Mouse (Mus musculus): ENCODE results near the gene Gm49027. TPM values are rescaled to one million over a fixed set of nuclear protein-coding genes. Genes with fewer than 3 reads are reported as not detected.
A peak's percentile ranks its signal among the peaks of the same experiment; 100 is the strongest.

Gene Gm49027
- polyA plus RNA-seq, 1 experiment from 2014 or later: 0.55 TPM

DNA sequence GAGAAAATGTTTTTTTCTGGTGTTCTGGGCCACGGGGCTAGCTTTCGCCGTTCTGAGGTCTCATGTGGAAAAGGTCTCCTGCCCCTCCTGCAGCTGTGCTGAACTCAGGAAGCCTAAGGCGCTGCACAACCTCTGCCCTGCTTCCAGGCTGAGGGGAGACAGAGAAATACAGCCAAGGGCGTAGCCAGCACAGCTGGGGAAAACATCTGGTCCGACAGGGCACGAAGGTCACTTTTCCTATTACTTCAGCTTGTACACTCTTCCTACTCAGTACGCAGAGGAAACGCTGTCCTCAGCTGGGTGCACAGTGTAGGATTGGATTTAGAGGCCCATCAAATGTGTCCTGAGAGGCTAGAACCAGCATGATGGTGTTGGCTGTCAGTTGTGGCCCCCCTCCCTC lies 35.4 kb downstream of the Gm49027 start:
- Histone ChIP-seq H3K4me3 (ENCODE audit: low read depth, low read length) (no peak overlapping the region), H3K27ac (replicated peaks; ENCODE audit: low read depth, low read length) (no peak overlapping the region), H3K4me2 (ENCODE audit: low read depth, severe bottlenecking) (no peak overlapping the region), H3K4me1 (ENCODE audit: control insufficient read depth, insufficient read depth, low read length) (peaks cover 11% of the 10 kb centered on the region), H3K9me3 (ENCODE audit: control insufficient read depth, low read length) (no peaks in the 10 kb centered on the region), H3K9ac (ENCODE audit: low read length) (no peak overlapping the region), H3K36me3 (ENCODE audit: control insufficient read depth, insufficient read depth, low read length) (no peaks in the 10 kb centered on the region), H3K27me3 (ENCODE audit: control insufficient read depth, insufficient read depth, low read length) (no peaks in the 10 kb centered on the region)
- no peak for ATAC-seq (ENCODE audit: insufficient number of reproducible peaks, low FRiP score, low TSS enrichment, low read depth)
- 32% methylated on average over 9 of the region's 9 CpGs for WGBS
- peak; percentile 42 for DNase-seq (ENCODE audit: low spot score)

DNA sequence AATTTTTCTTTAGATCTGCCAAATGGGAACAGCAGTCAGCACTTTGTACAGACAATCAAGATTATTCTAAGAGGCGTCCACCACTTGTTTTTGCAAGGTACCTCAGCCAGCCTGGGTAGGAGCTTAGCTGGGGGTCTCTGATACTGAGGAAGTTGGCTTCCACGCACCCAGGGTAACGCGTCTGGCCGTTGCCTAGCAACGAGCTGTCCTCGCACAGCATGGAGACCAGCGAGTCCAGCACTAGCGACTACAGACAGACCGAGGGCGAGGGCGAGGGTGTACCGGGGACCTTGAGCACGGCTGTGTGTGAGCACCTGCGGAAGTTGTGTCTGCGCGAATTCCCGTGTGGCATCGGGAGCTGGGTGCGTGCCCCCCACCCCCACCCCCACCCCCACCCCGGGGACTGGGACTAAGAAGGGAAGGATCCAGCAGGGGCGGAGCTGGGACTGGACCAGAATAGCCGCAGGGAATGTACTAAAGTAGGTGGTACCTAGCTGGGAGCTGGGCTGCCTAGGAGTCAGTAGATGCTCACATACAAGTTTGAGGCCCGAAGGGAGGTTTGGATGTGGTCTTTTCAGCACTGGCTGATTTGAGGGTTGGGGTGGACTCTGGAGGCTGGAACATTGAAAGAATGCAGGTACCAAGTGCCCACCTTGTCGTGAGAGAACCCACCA lies 36.0 kb downstream of the Gm49027 start, which contains the start of the genes Lrrc43 and Il31:
TSS of gene Lrrc43 (plus strand) at position 194 of the 674 bp plus-strand sequence.
TSS of gene Il31 (minus strand) at position 378 of the 674 bp plus-strand sequence.
- ATAC-seq (ENCODE audit: insufficient number of reproducible peaks, low FRiP score, low TSS enrichment, low read depth) (peak; percentile 54; the same call in 1 of the 2 replicates), DNase-seq (ENCODE audit: low spot score) (peak; percentile 61)
- no peaks in the 10 kb centered on the region for H3K9me3 ChIP-seq (ENCODE audit: control insufficient read depth, low read length)
- 9% methylated on average over 25 of the region's 25 CpGs for WGBS
- H3K4me1 ChIP-seq (ENCODE audit: control insufficient read depth, insufficient read depth, low read length): peaks cover 11% of the 10 kb centered on the region
- H3K36me3 ChIP-seq (ENCODE audit: control insufficient read depth, insufficient read depth, low read length): no peaks in the 10 kb centered on the region
- no peaks in the 10 kb centered on the region for H3K27me3 ChIP-seq (ENCODE audit: control insufficient read depth, insufficient read depth, low read length)
- H3K27ac ChIP-seq (replicated peaks; ENCODE audit: low read depth, low read length): no peak within 1 kb of the TSS
- H3K9ac ChIP-seq (ENCODE audit: low read length): no peak within 1 kb of the TSS
- H3K4me3 ChIP-seq (ENCODE audit: low read depth, low read length): 0 out of 2 replicates have a peak within 1 kb of the TSS, but pooled peaks have one; percentile 5
- peak within 1 kb of the TSS; percentile 41 for H3K4me2 ChIP-seq (ENCODE audit: low read depth, severe bottlenecking)

DNA sequence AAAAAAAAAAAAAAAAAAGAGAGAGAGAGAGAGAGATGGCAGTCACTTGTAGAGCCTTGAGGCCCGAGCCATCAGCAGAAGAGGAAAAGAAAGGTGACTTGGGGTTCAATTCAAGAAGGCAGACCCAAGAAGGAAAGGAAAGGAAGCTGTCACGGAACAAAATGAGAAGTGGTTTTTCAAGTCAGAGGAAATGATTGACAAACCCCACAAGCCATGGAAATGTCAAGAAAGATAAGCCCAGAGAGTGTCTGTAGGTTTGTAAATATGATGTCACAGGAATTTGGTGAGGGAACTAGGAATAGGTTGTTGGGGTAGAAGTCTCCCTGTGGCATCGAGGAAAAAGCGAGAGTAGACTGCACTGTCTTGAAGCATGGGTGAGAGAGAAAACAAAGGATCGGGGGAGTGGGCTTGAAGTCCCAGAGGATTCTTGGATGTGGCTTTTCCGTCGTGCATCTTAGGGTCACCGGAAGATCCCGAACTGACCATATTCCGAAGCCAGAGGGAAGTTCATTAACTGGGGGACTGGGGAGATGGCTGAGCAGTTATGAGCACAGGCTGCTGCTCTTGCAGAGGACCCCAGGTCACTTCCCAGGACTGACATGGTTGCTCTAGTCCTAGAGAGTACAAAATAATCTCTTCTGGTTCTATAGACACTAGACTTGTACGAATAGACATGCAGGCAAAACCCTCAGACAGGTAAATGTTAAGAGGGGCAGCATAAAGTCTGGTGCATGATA lies 37.5 kb downstream of the Gm49027 start:
- Histone ChIP-seq H3K36me3 (ENCODE audit: control insufficient read depth, insufficient read depth, low read length) (no peaks in the 10 kb centered on the region), H3K9ac (ENCODE audit: low read length) (no peak overlapping the region), H3K4me2 (ENCODE audit: low read depth, severe bottlenecking) (no peak overlapping the region), H3K4me1 (ENCODE audit: control insufficient read depth, insufficient read depth, low read length) (peaks cover 11% of the 10 kb centered on the region), H3K27ac (replicated peaks; ENCODE audit: low read depth, low read length) (no peak overlapping the region), H3K4me3 (ENCODE audit: low read depth, low read length) (no peak overlapping the region), H3K27me3 (ENCODE audit: control insufficient read depth, insufficient read depth, low read length) (no peaks in the 10 kb centered on the region), H3K9me3 (ENCODE audit: control insufficient read depth, low read length) (no peaks in the 10 kb centered on the region)
- WGBS: 85% methylated on average over 11 of the region's 11 CpGs
- ATAC-seq (ENCODE audit: insufficient number of reproducible peaks, low FRiP score, low TSS enrichment, low read depth) (no peak), DNase-seq (ENCODE audit: low spot score) (no peak)

DNA sequence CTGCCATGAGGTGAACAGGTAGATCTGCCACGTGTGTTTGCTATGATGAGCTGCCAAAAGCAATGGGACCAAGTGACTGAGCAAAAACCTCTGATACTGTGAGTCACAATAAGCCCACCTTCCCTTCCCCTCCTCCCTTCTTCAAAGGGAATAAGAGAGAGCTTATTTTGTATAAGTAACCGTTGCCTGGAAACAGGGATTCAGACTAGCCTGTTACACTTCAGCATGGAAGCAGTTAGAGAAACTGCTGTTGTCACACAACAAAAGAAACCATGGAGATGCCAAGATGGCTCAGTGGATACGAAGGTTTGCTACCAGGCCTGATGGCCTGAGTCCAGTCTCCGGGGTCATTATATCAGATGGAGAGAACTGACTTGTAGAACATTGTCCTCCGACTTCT lies 51.5 kb downstream of the Gm49027 start:
- no peak overlapping the region for H3K9ac ChIP-seq (ENCODE audit: low read length)
- H3K4me2 ChIP-seq (ENCODE audit: low read depth, severe bottlenecking): no peak overlapping the region
- H3K9me3 ChIP-seq (ENCODE audit: control insufficient read depth, low read length): no peaks in the 10 kb centered on the region
- DNase-seq (ENCODE audit: low spot score) (no peak), ATAC-seq (ENCODE audit: insufficient number of reproducible peaks, low FRiP score, low TSS enrichment, low read depth) (no peak)
- no peak overlapping the region for H3K27ac ChIP-seq (replicated peaks; ENCODE audit: low read depth, low read length)
- H3K27me3 ChIP-seq (ENCODE audit: control insufficient read depth, insufficient read depth, low read length): no peaks in the 10 kb centered on the region
- WGBS: 87% methylated on average over 5 of the region's 5 CpGs
- H3K4me3 ChIP-seq (ENCODE audit: low read depth, low read length): no peak overlapping the region
- H3K4me1 ChIP-seq (ENCODE audit: control insufficient read depth, insufficient read depth, low read length): no peaks in the 10 kb centered on the region
- no peaks in the 10 kb centered on the region for H3K36me3 ChIP-seq (ENCODE audit: control insufficient read depth, insufficient read depth, low read length)

DNA sequence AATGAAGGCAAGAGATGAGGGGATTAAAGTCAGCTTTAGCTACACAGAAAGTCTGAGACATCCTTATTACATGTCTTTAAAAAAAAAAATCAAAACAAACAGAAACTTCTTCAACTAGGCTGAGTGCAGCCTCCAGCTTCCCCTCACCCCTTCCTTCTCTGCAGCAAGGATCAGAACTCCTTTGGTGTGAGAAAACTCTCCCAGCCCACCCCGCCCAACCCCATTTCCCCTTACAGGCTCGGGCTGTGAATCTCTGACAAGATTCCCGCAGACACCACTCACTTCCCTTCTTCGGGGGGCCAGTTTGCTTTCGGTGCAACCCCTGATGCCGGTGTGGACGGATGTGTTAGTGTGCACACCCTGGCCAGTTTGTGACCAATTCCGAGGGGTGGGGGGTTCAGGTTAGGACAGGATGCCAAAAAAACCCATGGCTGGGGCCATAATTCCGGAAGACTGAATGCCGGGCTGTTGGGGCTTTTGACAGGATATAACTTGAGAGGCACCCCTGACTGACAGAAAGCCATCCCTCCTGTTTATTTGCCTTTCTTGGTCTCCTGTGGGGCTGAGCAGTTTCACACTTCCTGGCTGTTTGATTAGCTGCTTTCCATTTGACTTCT lies 54.4 kb downstream of the Gm49027 start:
- H3K9me3 ChIP-seq (ENCODE audit: control insufficient read depth, low read length): no peaks in the 10 kb centered on the region
- WGBS: 19% methylated on average over 10 of the region's 10 CpGs
- no peak overlapping the region for H3K9ac ChIP-seq (ENCODE audit: low read length)
- no peak for ATAC-seq (ENCODE audit: insufficient number of reproducible peaks, low FRiP score, low TSS enrichment, low read depth)
- H3K36me3 ChIP-seq (ENCODE audit: control insufficient read depth, insufficient read depth, low read length): no peaks in the 10 kb centered on the region
- H3K4me3 ChIP-seq (ENCODE audit: low read depth, low read length): no peak overlapping the region
- no peak for DNase-seq (ENCODE audit: low spot score)
- H3K27me3 ChIP-seq (ENCODE audit: control insufficient read depth, insufficient read depth, low read length): no peaks in the 10 kb centered on the region
- no peak overlapping the region for H3K4me2 ChIP-seq (ENCODE audit: low read depth, severe bottlenecking)
- H3K4me1 ChIP-seq (ENCODE audit: control insufficient read depth, insufficient read depth, low read length): no peaks in the 10 kb centered on the region
- H3K27ac ChIP-seq (replicated peaks; ENCODE audit: low read depth, low read length): no peak overlapping the region

DNA sequence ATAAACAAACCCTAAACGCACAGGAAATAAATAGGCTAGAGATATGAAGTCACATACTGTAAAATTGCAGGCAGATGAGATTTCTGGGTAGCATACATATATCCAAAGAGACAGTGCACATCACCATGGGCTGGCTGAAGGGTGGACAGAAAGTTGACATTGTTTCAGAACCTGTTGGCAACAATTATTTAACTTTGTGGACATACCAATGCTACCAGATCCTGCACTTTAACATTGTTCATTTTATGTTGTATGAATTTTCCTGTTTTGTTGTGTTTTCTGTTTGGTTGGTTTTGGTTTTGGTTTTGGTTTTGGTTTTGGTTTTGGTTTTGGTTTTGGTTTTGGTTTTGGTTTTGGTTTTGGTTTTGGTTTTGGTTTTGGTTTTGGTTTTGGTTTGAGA lies 60.6 kb downstream of the Gm49027 start:
- Histone ChIP-seq H3K4me3 (ENCODE audit: low read depth, low read length) (no peak overlapping the region), H3K4me2 (ENCODE audit: low read depth, severe bottlenecking) (no peak overlapping the region), H3K9me3 (ENCODE audit: control insufficient read depth, low read length) (no peaks in the 10 kb centered on the region), H3K9ac (ENCODE audit: low read length) (no peak overlapping the region), H3K36me3 (ENCODE audit: control insufficient read depth, insufficient read depth, low read length) (no peaks in the 10 kb centered on the region), H3K4me1 (ENCODE audit: control insufficient read depth, insufficient read depth, low read length) (no peaks in the 10 kb centered on the region), H3K27ac (replicated peaks; ENCODE audit: low read depth, low read length) (no peak overlapping the region), H3K27me3 (ENCODE audit: control insufficient read depth, insufficient read depth, low read length) (no peaks in the 10 kb centered on the region)
- no peak for ATAC-seq (ENCODE audit: insufficient number of reproducible peaks, low FRiP score, low TSS enrichment, low read depth)
- WGBS: 82% methylated on average over 1 of the region's 1 CpGs
- DNase-seq (ENCODE audit: low spot score): no peak

Small RNA genes lying within 50 kb of the gene (microRNA-seq; reads per million reads assigned to microRNA genes)
- 1.8 reads per million for gene Mir7647

Other genes with a start within 250 kb of the Gm49027 start
- gene Bcl7a, start 181.7 kb downstream of the Gm49027 start, polyA plus RNA-seq (2014; fragmentation: Nextera tagmentation; extraction: Ambion mirVana): 44.4 and 45.2 TPM in 2 replicates
- gene Mlxip, start 130.7 kb downstream of the Gm49027 start, polyA plus RNA-seq (2014; fragmentation: Nextera tagmentation; extraction: Ambion mirVana): 19.3 and 21.7 TPM in 2 replicates
- gene Lrrc43, start 36.2 kb downstream of the Gm49027 start, polyA plus RNA-seq (2014; fragmentation: Nextera tagmentation; extraction: Ambion mirVana): not detected in 2 replicates
- not detected in 2 replicates for gene Il31, start 36.0 kb downstream of the Gm49027 start, polyA plus RNA-seq (2014; fragmentation: Nextera tagmentation; extraction: Ambion mirVana)
- 0.23 and 0.60 TPM in 2 replicates for gene B3gnt4, start 15.0 kb downstream of the Gm49027 start, polyA plus RNA-seq (2014; fragmentation: Nextera tagmentation; extraction: Ambion mirVana)
- gene Diablo, start 1.3 kb downstream of the Gm49027 start, polyA plus RNA-seq (2014; fragmentation: Nextera tagmentation; extraction: Ambion mirVana): 120 and 124 TPM in 2 replicates
- 28.4 and 29.0 TPM in 2 replicates for gene Vps33a, start 47.5 kb upstream of the Gm49027 start, polyA plus RNA-seq (2014; fragmentation: Nextera tagmentation; extraction: Ambion mirVana)
- 37.8 and 44.9 TPM in 2 replicates for gene Clip1, start 159.1 kb upstream of the Gm49027 start, polyA plus RNA-seq (2014; fragmentation: Nextera tagmentation; extraction: Ambion mirVana)
- 100 and 106 TPM in 2 replicates for gene Zcchc8, start 195.6 kb upstream of the Gm49027 start, polyA plus RNA-seq (2014; fragmentation: Nextera tagmentation; extraction: Ambion mirVana)
- 166 and 167 TPM in 2 replicates for gene Rsrc2, start 223.9 kb upstream of the Gm49027 start, polyA plus RNA-seq (2014; fragmentation: Nextera tagmentation; extraction: Ambion mirVana)
- 38.8 and 47.5 TPM in 2 replicates for gene Kntc1, start 224.2 kb upstream of the Gm49027 start, polyA plus RNA-seq (2014; fragmentation: Nextera tagmentation; extraction: Ambion mirVana)